Mouse (Mus musculus) urinary bladder, postnatal 14 days (tissue): ENCODE data around the gene Ccdc36.
A peak's percentile ranks its signal among the peaks of the same experiment; 100 is the strongest.

Experiments
- DNase-seq: peaks from one replicate; pipeline ENCODE4 v3.0.0; 2021; ENCODE audit warnings: low spot score

Ccdc36 gene

GRCm38 (mm10) chr9:108428384-108428783, at the start of gene Ccdc36:
TSS of gene Ccdc36 (minus strand) at chr9:108428484.
- no peak for DNase-seq

GRCm38 (mm10) chr9:108474528-108474927, 46.2 kb upstream of the Ccdc36 start:
- no peak for DNase-seq

DNA sequence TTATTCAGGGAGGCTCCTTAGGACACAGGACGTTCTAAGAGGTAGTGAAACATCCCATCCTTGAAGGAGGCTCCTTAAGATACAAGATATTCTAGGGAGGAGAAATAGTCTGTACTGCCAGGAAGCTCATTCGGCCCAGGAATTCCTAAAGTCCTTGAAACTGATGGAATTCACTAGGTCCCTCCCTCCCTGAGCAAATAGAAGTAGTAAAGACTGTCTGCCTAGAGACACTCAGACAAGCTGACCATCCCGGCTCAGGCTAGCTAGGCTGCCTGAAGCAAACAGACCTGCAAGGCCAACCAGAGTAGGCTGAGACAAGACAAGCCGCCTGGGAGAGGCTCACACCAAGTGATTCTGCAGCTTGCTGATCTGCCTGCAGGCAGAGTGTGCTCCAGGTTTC, 41.6 kb upstream of the Ccdc36 start:
- no peak for DNase-seq

DNA sequence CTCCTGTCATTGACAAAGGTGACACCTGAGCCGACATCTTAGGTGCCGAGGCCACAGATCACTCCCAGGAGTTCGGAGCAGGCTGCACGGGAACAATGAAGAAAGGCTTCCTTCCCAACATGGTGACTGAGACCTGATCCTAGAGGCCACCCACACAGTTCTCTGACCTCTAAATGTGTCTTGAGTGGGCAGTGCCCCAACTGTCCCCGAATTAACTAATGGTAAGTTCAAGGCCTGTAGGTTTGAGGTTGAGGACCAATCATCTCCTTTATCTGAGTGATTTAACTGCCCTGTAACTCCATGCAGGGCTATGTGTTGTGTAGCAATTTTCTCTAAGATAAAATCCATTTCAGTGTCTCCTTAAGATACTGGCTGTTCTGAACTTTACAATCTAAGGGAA, 41.1 kb upstream of the Ccdc36 start:
- DNase-seq = no peak

DNA sequence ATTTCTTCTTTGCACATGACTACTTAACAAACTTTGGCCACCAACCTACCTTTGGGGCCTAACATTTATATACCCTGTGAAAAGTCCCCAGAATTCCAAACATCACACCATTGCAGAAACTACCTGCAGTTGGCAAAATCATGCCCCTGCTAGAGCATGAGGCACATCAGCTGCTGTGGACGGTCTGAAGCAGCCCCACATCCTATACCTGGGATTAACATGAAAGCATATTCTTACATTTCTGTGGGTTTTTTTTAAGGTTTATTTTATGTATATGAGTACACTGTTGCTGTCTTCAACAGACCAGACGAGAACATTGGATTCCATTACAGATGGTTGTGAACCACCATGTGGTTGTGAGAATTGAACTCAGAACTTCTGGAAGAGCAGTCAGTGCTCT, 37.9 kb upstream of the Ccdc36 start:
- DNase-seq = no peak

GRCm38 (mm10) chr9:108463713-108464112, 35.4 kb upstream of the Ccdc36 start:
- no peak for DNase-seq

- DNase-seq = peak; percentile 49
These were observed 33.9 kb upstream of the Ccdc36 start for GRCm38 (mm10) chr9:108462192-108462591.

DNA sequence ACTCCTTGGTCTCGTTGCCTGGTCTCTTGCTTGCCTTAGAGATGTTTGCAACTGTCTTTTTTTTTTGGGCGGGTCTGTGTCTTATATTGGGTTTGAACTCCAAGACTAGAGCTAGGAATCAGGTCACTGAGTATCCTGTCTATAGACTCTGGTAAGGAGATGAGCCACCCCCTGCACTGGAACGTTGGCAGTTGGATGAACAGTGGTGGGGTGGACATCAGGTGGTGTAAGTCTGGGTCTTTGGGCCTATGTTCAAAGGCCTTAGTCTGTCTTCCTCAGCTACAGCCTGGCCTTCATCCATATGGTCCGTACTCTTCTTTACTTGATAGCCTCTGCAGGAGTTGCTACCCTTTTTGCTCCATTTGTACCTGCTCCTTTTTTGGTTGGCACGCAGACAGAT, 33.4 kb upstream of the Ccdc36 start:
- DNase-seq = no peak

DNA sequence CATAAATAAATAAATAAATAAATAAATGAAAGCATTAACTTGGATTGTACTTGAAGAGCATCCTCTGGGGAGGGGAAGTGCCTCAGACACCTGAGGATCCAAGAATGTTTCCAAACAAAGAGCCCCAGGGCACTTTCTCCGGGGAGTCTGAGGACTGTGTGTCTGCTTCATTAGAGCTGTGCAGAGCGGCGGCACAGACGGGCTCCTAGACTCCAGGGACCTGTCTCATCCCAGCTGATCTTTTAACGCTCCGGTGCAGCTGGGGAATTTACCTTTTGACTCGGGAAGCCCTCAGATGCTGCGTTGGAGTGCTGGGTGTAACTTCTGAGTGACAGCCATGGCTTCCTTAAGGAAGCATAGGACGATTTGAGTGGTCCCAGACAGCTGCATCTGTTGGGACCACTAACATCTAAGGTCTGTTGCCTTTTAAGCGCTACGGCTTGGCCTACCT, 32.9 kb upstream of the Ccdc36 start, which contains the start of gene Klhdc8b:
Gene Klhdc8b, minus strand, starts transcription at position 401 of the 451 bp plus-strand sequence.
- no peak for DNase-seq

DNA sequence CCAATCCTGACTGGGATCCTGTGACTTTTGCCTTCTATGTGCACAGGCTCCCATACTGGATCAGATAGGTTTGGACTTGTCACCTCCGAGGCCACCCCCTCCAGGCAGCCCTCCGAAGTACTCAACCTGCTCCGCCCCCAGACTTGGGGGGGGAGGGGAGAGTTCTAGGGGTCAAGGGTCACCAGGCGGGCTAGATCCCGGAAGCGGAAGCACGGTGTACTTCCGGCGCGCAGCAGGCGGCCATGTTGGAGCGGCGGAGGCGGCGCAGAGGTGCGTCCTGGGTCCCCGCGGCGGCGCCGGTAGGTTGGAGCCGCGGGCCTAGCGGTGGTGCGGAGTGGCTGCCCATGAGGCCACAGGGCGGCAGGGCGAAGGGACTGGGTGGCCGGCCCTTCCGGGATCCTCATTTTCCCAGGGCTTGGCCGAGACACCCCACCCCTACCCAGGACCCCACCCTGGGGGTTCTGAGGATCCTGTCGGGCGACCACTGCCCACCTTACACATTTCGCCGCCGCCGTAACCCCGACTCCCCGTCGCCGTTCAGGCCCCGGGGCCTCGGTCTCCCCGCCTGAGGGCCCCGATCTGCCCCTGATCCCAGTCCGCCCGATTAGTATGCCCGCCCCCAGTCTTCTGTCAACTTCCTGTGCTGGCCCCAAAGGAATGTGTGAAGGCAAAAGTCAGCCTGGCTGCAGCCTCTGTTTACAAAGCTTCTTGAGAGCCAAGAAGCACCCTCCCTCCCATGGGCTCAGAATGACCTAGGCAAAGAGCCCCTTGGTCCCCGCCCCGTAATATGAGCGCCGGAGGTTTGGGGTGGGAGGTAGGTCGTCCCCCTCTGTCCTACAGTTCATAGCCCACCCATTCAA, 32.3 kb upstream of the Ccdc36 start, which contains the start of gene Ccdc71:
Gene Ccdc71, plus strand, starts transcription at position 209 of the 860 bp plus-strand sequence.
- peak; percentile 85 for DNase-seq

DNA sequence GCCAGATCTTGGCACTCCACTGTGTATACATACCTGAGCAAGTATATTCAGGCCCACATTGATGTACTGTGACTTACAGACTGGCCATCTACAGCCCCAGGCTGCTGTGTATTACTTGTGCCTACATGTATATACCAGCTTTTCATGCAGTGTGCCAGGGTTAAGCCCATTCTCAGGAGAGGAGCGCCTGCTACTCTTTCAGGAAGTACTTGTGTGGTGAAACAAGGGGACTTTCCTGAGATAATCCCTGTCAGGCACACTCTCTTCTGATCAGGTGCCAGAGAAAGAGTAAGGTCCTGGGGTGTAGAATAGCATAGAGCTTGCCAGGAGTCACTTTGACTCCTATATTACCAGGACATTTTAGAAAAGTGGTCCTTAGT, 31.6 kb upstream of the Ccdc36 start:
- no peak for DNase-seq

DNA sequence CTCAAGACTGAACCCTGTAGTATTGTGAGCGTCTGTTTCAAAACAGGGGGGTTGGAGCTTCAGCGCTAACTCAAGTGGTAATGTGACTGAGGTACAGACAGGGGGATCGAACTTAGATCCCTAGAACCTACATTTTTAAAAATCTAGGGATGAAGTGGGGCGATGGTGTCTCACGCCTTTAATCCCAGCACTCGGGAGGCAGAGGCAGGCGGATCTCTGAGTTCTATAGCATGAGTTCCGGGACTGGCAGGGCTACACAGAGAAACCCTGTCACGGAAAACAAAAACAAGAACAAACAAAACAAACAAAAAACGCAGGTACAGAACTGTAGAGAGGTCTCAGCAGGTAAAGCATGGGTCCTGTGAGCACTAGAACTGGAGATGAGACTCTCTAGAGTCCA, 28.7 kb upstream of the Ccdc36 start:
- no peak for DNase-seq

GRCm38 (mm10) chr9:108455747-108456571, 27.7 kb upstream of the Ccdc36 start:
- no peak for DNase-seq

DNA sequence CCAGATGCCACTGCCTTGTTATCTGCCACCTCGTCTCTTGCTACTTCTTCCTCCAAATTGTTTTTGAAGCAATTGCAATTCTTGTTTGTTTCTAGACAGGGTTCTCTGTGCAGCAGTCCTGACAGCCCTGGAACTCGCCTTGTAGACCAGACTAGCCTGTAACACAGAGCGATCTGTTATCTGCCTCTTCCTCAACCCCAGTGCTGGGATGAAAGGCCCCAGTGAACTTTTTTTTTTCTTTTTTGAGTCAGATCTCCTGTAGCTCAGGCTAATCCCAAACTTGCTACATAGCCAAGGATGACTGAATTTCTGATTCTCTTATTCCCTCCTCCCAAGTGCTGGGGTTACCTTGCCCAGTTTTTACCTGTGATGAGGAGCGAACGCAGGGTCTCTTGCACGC, 26.1 kb upstream of the Ccdc36 start:
- DNase-seq = no peak

GRCm38 (mm10) chr9:108453458-108453857, 25.2 kb upstream of the Ccdc36 start:
- DNase-seq = no peak

- no peak for DNase-seq
These were observed 24.6 kb upstream of the Ccdc36 start for GRCm38 (mm10) chr9:108452911-108453310.

- DNase-seq = peak; percentile 89
These were observed 24.1 kb upstream of the Ccdc36 start for GRCm38 (mm10) chr9:108452291-108452906.

DNA sequence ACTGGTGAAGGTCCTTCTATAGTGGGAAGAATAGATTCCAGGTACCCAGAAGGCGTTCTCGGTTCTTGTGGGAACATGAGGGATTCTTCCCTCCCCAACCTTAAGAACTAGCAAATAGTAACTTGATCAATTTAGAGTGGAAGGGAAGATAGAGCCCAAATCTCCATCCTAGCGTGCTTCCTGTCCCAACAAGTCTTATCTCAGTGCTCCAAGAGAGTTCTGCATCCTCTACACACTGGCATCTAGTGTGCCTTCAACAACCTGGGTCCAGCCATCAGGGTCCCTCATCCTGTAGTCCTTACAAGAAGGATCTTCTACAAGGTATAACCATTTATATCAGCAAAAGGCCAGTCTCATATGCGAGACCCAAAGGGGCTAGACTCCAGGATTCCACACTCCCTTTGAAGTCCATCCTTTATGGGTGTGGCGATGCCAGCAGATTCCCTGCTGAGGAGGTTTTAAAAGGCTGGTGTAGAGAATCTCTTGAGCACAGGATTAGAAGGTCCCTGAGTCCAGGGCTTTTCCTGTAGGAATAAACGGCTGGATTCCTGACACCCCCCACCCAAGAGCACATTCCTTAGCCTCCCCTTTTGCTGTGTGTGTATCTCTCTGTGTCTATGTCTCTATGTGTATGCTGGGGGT, 23.4 kb upstream of the Ccdc36 start:
- DNase-seq = no peak

- DNase-seq = no peak
These were observed 22.8 kb upstream of the Ccdc36 start for GRCm38 (mm10) chr9:108451170-108451493.

DNA sequence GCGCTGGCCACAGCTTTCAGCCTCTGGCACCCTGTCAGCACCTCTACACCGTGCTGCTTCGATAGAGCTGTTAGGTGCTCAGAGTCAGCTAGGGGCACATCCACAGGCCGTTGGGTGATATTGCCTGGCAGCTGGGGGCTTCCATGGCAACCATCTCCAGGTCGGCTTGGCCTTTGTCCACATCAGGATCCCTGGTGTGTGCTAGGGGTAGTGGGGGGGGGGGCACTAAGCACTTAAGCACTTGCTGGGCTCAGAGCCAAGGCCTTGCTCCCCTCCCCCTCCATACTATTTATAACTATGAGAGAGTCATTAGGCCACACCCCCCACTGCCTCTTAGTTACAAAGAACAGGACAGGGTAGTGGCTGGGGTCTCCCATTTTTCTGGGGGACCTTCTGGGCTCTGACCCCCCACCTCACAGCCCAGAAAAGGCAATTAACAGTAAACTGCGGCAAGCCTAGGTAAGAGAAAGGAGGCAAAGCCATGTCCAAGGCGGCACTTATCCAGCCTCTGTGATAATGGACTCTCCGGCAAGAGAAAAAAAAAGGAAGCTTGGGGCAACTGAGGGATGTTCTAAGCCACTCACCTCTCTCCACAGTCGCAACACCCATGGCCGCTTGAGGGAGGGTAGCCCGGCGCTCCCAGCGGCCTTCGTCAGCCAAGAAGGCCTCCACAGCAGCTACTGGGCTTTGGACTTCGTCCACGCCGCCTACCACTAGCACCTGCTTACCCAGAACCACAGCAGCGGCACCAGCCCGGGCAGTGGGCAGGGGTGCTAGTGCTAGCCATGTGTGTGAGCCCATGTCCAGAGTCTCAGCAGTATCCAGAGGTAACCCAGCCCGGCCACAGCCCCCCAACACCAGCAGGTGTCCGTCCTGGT, 22.2 kb upstream of the Ccdc36 start:
- DNase-seq = no peak

DNA sequence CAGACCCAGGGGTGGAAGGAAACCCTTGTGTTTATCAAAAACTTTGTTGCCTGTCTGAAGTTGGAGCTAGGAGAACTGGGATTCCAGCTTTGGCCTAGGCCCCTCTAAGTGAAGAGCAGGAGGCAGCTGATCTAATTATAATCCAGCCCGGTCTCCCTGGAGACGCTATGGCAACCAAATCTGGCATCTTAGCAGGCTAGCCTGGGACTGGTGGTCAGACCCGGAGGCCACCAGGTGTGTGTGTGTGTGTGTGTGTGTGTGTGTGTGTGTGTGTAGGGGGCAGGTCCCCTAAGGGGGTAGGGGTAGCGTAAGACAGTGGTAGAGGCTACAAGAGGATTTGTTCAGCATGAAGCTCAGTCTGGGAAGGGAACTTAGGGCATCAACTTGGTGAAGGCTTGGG, 21.6 kb upstream of the Ccdc36 start:
- DNase-seq = no peak
